Mouse (Mus musculus): ENCODE data around the gene Hbp1.

DNA sequence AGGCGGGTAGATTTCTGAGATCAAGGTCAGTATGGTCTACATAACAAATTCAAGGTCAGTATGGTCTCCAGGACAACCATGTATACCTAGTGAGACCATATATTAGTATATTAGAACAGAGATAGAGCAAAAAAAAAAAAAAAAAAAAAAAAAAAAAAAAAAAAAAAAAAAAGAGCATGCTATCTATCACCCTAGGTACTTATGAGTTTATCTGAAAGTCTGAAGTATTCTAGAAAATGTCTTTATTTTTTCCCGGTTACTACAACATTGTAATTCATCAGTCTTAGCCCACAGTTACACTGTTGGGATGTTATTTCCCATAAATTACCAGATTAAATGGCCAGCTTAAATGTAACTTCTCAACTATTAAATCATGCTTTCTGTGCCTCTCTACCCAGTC lies 5.9 kb downstream of the Hbp1 start:
- TF ChIP-seq POLR2A (IDR thresholded peaks at IDR 0.05; ENCODE audit: low read depth, low read length) = no peak
- TF ChIP-seq CTCF (IDR thresholded peaks at IDR 0.05; ENCODE audit: extremely low read depth, insufficient read depth, insufficient read length, insufficient replicate concordance) = no peak

Measured in spleen, adult 2 months (tissue).